Mouse (Mus musculus) kidney, postnatal 0 days (tissue): ENCODE measurements around the gene Amigo2. TPM values are rescaled to one million over a fixed set of nuclear protein-coding genes. Genes with fewer than 3 reads are reported as not detected.

Experiments used
- ATAC-seq: fragments of 200-750 bp; cut with Nextera tagmentation; replicated peaks from 2 replicates; pipeline ENCODE4 v1.8.0; 2017; ENCODE audit warnings: low read depth, moderate number of reproducible peaks, moderate TSS enrichment, moderate library complexity; ENCODE audit not compliant: low FRiP score
- DNase-seq: peaks from one replicate; pipeline ENCODE4 v3.0.0-alpha.2; 2016; ENCODE audit warnings: low spot score
- H3K27ac ChIP-seq: fragments of 300-500 bp; sonication (generic); 2 replicates; pipeline ENCODE4 v1.5.1; 2014; ENCODE audit warnings: mild to moderate bottlenecking
- H3K27me3 ChIP-seq: fragments of 300-500 bp; sonication (generic); 2 replicates; pipeline ENCODE4 v1.6.1; 2014; ENCODE audit warnings: low read length, mixed read lengths; ENCODE audit not compliant: insufficient read depth
- H3K36me3 ChIP-seq: fragments of 300-500 bp; sonication (generic); 2 replicates; pipeline ENCODE4 v1.6.1; 2014; ENCODE audit warnings: low read length, mixed read lengths; ENCODE audit not compliant: insufficient read depth
- H3K4me1 ChIP-seq: fragments of 300-500 bp; sonication (generic); replicated peaks from 2 replicates; pipeline ENCODE4 v1.6.1; 2014; ENCODE audit warnings: antibody characterized with exemption, low read length, mixed read lengths; ENCODE audit not compliant: insufficient read depth
- H3K4me2 ChIP-seq: fragments of 300-500 bp; sonication (generic); 2 replicates; pipeline ENCODE4 v1.6.1; 2014; ENCODE audit warnings: mild to moderate bottlenecking, low read length, moderate library complexity, mixed read lengths
- H3K4me3 ChIP-seq: fragments of 300-500 bp; sonication (generic); replicated peaks from 2 replicates; pipeline ENCODE4 v1.5.1; 2014; ENCODE audit warnings: low read depth, low read length
- H3K9ac ChIP-seq: fragments of 300-500 bp; sonication (generic); 2 replicates; pipeline ENCODE4 v1.6.1; 2014; ENCODE audit warnings: low read depth, low read length
- H3K9me3 ChIP-seq: fragments of 300-500 bp; sonication (generic); replicated peaks from 2 replicates; pipeline ENCODE4 v1.6.1; 2016; ENCODE audit warnings: low read length, inconsistent platforms, mixed read lengths
- CTCF ChIP-seq: IDR thresholded peaks from 2 replicates; pipeline ENCODE4 v1.5.1; 2016; ENCODE audit warnings: antibody characterized with exemption, low read depth, mild to moderate bottlenecking, moderate library complexity
- WGBS: fragments of 180-500 bp; shearing (Covaris S2); extraction: QIAGEN DNeasy Blood & Tissue Kit; methylation state at CpG from one replicate; pipeline ENCODE4 v1.1.7; 2014; 5-methylcytosine and 5-hydroxymethylcytosine counted together
- polyA plus RNA-seq: library from polyadenylated mRNA; unstranded; fragments of >200 nt; fragmentation: Nextera tagmentation; extraction: Ambion mirVana; gene quantifications from 2 replicates; pipeline ENCODE4 v1.2.1, GENCODE M21; 2015

Amigo2 gene
- polyA plus RNA-seq, 1 experiment from 2014 or later, result 11.8 TPM

DNA sequence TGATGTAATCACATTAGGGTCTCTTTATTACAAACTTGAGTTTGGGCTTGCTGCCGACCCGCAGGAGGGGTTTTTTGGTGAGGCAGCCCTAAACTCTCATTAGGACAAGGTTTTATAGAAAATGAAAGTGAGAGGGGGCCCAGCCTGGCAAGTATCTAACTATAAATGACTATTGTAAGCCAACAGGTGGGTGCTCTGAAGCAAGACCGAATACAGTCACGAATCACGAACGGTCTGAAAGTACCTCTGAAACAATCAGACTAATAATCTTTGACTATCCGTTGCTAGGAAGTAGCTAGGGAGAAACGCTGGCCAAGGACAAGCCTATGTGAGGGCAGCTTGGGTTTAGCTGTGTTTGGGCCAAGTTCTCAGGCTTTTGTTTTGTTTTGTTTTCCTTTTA is 12.2 kb upstream of the Amigo2 start:
- DNase-seq (no peak), ATAC-seq (no peak)
- H3K27ac ChIP-seq, result no peak overlapping the region
- no peak overlapping the region for H3K4me2 ChIP-seq
- no peaks in the 10 kb centered on the region for H3K36me3 ChIP-seq
- H3K4me1 ChIP-seq, result peaks cover 5% of the 10 kb centered on the region; the same call in 1 of the 2 replicates
- WGBS, result 47% methylated on average over 8 of the region's 8 CpGs
- H3K27me3 ChIP-seq, result no peaks in the 10 kb centered on the region
- H3K9me3 ChIP-seq, result no peaks in the 10 kb centered on the region
- H3K9ac ChIP-seq, result no peak overlapping the region
- no peak for TF ChIP-seq CTCF
- H3K4me3 ChIP-seq, result no peak overlapping the region

GRCm38 (mm10) chr15:97258483-97259230 is 11.6 kb upstream of the Amigo2 start:
- Histone ChIP-seq H3K27me3 (no peaks in the 10 kb centered on the region), H3K4me2 (no peak overlapping the region), H3K4me1 (peaks cover 5% of the 10 kb centered on the region; the same call in 1 of the 2 replicates), H3K4me3 (no peak overlapping the region), H3K9me3 (no peaks in the 10 kb centered on the region), H3K27ac (no peak overlapping the region), H3K9ac (no peak overlapping the region), H3K36me3 (no peaks in the 10 kb centered on the region)
- DNase-seq, result no peak
- no peak for ATAC-seq
- no peak for TF ChIP-seq CTCF
- 81% methylated on average over 17 of the region's 17 CpGs for WGBS

DNA sequence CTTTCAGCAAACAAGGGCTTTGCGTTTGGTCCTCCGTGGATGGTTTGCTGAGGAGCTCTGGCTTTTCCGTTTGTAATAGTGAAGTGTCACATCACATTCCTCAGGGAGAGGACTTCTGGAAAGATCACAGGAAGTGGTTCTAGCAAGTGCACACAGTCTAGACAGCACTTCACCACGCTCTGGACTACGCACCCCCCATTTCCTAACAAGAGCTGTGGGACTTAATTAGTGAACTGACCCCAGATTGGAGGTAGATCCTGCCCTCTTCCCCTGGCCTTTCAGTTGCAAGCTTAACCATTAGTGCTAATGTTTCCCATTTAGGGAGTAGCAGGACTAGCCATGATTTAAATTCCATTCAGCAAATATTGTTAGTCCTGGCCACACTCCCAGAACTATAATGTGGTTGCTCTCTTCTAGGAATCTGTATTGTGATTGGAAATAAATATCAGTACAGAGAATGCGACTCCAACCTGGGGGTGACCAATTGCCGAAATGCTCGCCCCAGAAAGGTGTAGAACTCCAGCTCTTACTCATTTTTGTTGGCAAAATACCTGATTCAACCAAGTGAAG is 10.2 kb upstream of the Amigo2 start:
- TF ChIP-seq CTCF, result no peak
- WGBS, result 33% methylated on average over 8 of the region's 8 CpGs

GRCm38 (mm10) chr15:97256411-97256810 is 9.3 kb upstream of the Amigo2 start:
- 83% methylated on average over 11 of the region's 11 CpGs for WGBS
- ATAC-seq, result no peak

More for the DNA sequence above, 10.2 kb upstream of the Amigo2 start:
- Histone ChIP-seq H3K4me3 (no peak overlapping the region), H3K9me3 (no peaks in the 10 kb centered on the region), H3K27me3 (no peaks in the 10 kb centered on the region), H3K27ac (peak overlapping the region; percentile 44), H3K4me1 (peaks cover 5% of the 10 kb centered on the region; the same call in 1 of the 2 replicates), H3K4me2 (0 out of 2 replicates have a peak overlapping the region, but pooled peaks have one; percentile 2), H3K36me3 (no peaks in the 10 kb centered on the region), H3K9ac (no peak overlapping the region)
- peak; percentile 36; the same call in 1 of the 2 replicates for ATAC-seq
- peak; percentile 84 for DNase-seq

GRCm38 (mm10) chr15:97255800-97256199 is 8.7 kb upstream of the Amigo2 start:
- H3K4me3 ChIP-seq, result no peak overlapping the region
- H3K36me3 ChIP-seq, result no peaks in the 10 kb centered on the region
- ATAC-seq, result no peak
- 85% methylated on average over 3 of the region's 3 CpGs for WGBS
- no peak overlapping the region for H3K27ac ChIP-seq
- 0 out of 2 replicates have a peak, but pooled peaks cover 5% of the 10 kb centered on the region for H3K4me1 ChIP-seq
- no peak overlapping the region for H3K9ac ChIP-seq
- H3K9me3 ChIP-seq, result no peaks in the 10 kb centered on the region
- no peak for TF ChIP-seq CTCF
- H3K27me3 ChIP-seq, result no peaks in the 10 kb centered on the region
- DNase-seq, result no peak
- H3K4me2 ChIP-seq, result no peak overlapping the region

More at GRCm38 (mm10) chr15:97256411-97256810, 9.3 kb upstream of the Amigo2 start:
- H3K4me2 ChIP-seq, result 0 out of 2 replicates have a peak overlapping the region, but pooled peaks have one; percentile 7
- H3K9ac ChIP-seq, result no peak overlapping the region
- 0 out of 2 replicates have a peak, but pooled peaks cover 5% of the 10 kb centered on the region for H3K4me1 ChIP-seq
- no peak overlapping the region; the same call in 1 of the 2 replicates for H3K27ac ChIP-seq
- no peaks in the 10 kb centered on the region for H3K27me3 ChIP-seq
- no peak for TF ChIP-seq CTCF
- DNase-seq, result no peak
- no peaks in the 10 kb centered on the region for H3K9me3 ChIP-seq
- no peaks in the 10 kb centered on the region for H3K36me3 ChIP-seq
- H3K4me3 ChIP-seq, result no peak overlapping the region

GRCm38 (mm10) chr15:97254375-97254774 is 7.3 kb upstream of the Amigo2 start:
- ATAC-seq (no peak), DNase-seq (no peak)
- Histone ChIP-seq H3K4me1 (0 out of 2 replicates have a peak, but pooled peaks cover 5% of the 10 kb centered on the region), H3K9ac (no peak overlapping the region), H3K36me3 (no peaks in the 10 kb centered on the region), H3K4me3 (no peak overlapping the region), H3K4me2 (no peak overlapping the region), H3K9me3 (no peaks in the 10 kb centered on the region), H3K27ac (no peak overlapping the region), H3K27me3 (no peaks in the 10 kb centered on the region)
- TF ChIP-seq CTCF, result peak; percentile 35; the same call in 1 of the 2 replicates
- WGBS, result 98% methylated on average over 4 of the region's 4 CpGs
